Mouse (Mus musculus): ENCODE results near the gene Atp6v1f.

DNA sequence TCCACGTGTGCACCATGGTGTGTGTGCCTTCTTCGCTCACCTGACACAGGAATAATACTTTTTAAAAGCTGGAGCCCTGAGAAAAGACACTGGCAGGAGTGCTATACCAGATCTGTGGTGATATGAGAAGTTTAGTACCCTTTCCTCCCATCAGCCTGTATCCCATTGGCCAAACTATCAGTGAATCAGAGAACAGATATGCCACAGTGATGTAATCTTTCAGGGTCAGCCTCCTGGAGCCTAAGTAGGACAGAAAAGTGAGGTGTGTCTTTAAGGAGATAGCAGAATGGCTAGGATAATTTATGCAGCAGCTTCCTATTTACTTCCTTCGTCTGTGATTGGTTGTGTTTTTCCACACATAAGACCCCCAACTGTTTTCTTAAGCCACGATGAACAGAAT, 39.3 kb upstream of the Atp6v1f start:
- TF ChIP-seq POLR2A (IDR thresholded peaks at IDR 0.05; ENCODE audit: insufficient read length, low read depth) (no peak), TCF12 (IDR thresholded peaks at IDR 0.05; ENCODE audit: insufficient read depth, poor library complexity, severe bottlenecking) (no peak), USF1 (IDR thresholded peaks at IDR 0.05; ENCODE audit: low read depth) (no peak), CEBPB (IDR thresholded peaks at IDR 0.05; ENCODE audit: insufficient read depth, poor library complexity, severe bottlenecking) (no peak), E2F4 (IDR thresholded peaks at IDR 0.05; ENCODE audit: insufficient read depth) (no peak), MYOG (IDR thresholded peaks at IDR 0.05; ENCODE audit: control insufficient read depth in 1 of 3, insufficient read depth in 1 of 3, insufficient read length in 2 of 3, low read depth in 2 of 3) (no peak), SRF (IDR thresholded peaks at IDR 0.05; ENCODE audit: control insufficient read depth, insufficient read length, low read depth) (no peak), MAX (IDR thresholded peaks at IDR 0.05; ENCODE audit: low read depth) (no peak), POLR2AphosphoS2 (IDR thresholded peaks at IDR 0.05; ENCODE audit: insufficient read length, low read depth) (no peak), REST (IDR thresholded peaks at IDR 0.05; ENCODE audit: insufficient read depth, insufficient read length) (no peak), MYOD1 (IDR thresholded peaks at IDR 0.05; ENCODE audit: control insufficient read depth in 1 of 3, insufficient read length in 2 of 3, low read depth in 2 of 3) (no peak), TCF3 (IDR thresholded peaks at IDR 0.05; ENCODE audit: insufficient read length, low read depth) (no peak)
